Mouse (Mus musculus): ENCODE measurements around the gene Khdc1b.
"Not testable (repeated sequence)": the region's sequence is repeated elsewhere in the genome, so short reads cannot be mapped to it uniquely, and the experiment has no call there.

Khdc1b gene

DNA sequence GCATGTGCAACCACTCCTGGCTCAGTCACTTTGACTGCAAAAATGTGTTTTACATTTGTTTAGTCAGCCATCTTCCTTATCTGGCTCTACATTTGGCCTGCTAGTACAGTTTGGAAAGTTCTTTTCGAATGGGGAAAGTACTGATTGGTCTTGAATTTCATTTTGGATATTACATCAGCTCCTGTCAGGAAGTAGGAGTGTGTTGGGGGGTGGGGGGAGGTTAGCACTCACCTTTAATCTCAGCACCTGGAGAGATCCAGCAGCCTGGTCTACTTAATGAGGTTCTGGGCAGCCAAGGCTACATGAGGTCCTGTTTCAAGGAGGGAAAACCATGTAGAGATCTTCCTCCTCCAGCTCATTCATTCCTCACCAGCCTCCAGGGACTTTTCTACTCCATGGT, at the start of gene Khdc1b:
Gene Khdc1b (plus strand): TSS at position 301 of the 400 bp plus-strand sequence.
- DNase-seq, result no peak

DNA sequence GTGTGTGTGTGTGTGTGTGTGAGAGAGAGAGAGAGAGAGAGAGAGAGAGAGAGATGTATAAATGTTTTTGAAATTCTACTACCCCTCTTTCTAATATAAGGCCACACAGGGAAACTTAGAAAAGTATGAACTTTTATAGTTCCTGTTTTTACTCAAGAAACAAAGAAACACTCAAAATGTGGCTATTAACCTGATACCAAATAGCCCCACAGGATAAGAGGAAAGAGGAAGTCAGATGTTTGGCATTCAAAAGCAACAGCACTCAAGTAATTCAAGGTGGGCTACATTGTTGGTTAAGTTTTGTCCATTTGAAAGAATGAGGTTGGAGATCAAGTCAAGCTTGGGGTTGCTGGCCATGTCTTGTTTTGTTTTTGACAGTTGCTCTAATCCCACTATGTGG, 47.5 kb upstream of the Khdc1b start:
- DNase-seq, result no peak

DNA sequence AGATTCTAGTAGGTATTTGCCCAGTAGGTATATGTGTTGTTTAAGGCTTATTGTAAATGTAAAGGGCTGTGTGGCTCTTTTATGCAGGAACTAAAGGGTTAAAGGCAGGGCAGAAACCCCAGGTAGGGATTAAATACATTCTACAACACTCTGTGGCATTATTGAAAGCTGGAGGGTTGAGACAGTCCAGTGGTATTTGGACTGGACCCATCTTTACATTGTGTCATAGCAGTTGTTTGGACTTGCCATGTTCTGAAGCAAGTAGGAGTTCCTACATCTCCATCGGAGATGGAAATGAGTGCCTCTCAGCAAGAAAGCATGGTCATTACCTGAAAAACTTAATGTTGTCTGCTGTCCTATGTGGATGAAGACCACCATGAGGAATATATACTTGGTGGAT, 42.6 kb upstream of the Khdc1b start:
- DNase-seq, result no peak

DNA sequence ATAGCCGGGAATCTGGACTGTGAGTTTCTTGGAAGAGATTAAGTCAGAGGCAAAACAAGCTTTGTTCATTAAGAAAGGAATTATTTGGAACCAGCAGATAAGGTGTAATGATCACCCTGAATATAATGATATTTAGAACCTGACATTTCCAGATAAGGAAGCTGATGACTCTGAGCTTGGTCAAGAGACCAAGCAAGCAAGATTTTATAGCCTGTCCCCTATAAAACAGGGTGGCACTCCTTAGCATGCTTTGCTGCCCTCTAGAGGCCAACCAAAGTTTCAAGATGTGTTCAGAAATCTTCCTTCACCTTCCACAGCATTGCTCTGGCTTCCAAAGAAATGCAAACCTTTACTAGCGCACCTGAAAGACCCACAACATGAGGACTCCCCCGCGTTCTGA, 39.1 kb upstream of the Khdc1b start:
- peak; percentile 23 for DNase-seq

DNA sequence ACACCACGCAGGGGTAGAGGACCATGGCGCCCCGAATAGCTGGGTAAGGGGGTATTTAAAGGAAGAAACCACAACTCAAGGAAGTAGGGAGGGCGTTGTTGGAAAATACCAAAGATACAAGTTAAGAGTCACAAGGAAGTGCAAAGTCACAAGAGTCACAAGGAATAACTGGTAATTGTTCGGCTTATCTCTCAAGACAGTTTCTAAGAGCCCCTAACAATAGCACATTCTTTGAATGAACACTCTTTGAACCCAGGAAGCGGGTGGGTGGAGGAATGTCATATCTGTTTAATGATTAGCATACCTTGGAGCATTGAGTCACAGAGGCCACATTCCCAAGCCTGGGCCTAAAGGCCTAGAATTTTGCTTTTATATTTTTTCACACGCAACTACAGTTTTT, 38.6 kb upstream of the Khdc1b start:
- not testable (repeated sequence) for DNase-seq

DNA sequence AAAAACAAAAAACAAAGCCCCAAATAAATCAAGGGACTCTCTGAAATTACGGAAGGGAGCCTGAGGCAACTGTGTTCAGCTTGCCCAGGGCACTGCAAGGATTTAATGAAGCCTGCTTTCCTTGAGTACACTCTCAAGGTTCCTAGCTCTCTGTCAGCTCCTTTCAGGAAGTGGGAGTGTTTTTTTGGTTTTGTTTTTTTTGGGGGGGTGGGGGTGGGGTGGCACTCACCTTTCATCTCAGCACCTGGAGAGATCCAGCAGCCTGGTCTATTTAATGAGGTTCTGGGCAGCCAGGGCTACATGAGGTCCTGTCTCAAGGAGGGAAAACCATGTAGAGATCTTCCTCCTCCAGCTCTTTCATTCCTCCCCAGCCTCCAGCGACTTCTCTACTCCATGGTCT, 34.0 kb upstream of the Khdc1b start, which contains the start of gene Khdc1a:
Gene Khdc1a (plus strand): TSS at position 301 of the 400 bp plus-strand sequence.
- DNase-seq, result no peak

DNA sequence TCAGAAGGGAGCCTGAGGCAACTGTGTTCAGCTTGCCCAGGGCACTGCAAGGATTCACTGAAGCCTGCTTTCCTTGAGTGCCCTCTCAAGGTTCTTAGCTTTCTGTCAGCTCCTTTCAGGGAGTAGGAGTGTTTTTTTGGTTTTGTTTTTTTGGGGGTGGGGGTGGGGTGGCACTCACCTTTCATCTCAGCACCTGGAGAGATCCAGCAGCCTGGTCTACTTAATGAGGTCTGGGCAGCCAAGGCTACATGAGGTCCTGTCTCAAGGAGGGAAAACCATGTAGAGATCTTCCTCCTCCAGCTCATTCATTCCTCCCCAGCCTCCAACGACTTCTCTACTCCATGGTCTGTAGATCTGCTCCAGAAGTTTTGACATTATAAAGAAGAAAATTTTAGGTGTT, 15.3 kb upstream of the Khdc1b start, which contains the start of gene Khdc1c:
Gene Khdc1c (plus strand): TSS at position 301 of the 400 bp plus-strand sequence.
- not testable (repeated sequence) for DNase-seq

DNA sequence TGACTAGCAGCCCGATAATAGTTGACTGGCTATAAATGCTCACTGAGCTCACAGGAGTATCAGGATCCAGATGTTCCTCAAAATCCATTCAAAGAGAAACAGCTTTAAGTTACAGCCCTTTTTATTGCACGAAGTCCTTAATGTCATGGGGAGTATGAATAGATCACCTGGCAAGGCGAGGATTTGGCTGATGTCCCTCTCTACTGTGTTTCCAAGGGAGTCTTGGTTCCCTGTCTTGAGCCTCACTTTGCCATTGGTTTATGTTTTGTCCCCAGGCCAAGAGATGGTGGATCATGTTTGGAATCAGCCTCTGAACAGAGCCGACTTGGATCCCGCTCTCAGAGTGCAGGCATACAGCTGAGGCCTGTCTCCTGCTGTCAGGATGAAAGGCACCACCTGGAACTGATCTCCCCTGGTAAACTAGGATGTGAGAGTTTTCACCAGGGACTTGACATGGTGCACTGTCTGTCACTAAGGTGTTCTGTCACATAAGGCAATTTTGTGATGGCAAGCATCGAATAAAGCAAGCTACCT, 7.8 kb downstream of the Khdc1b start:
- DNase-seq, result no peak

DNA sequence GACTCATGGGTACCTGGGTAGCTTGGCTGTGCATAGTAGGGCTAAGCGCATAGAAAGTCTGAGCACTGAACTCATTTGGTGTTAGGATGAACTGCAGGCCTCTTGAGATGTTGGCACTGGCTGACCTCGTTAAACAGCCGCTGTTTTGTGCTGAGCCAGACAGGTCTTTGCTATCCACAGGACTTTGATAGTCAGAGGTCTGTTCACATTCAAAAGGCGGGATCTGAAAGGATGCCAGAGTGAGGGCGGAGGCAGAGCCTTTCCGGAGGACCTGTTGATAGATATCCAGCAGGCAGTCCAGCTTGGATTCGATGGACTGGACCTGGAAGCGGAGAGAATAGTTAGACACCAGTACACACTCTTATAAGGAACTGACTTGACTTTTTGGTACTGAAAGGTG, 19.4 kb downstream of the Khdc1b start:
- no peak for DNase-seq

DNA sequence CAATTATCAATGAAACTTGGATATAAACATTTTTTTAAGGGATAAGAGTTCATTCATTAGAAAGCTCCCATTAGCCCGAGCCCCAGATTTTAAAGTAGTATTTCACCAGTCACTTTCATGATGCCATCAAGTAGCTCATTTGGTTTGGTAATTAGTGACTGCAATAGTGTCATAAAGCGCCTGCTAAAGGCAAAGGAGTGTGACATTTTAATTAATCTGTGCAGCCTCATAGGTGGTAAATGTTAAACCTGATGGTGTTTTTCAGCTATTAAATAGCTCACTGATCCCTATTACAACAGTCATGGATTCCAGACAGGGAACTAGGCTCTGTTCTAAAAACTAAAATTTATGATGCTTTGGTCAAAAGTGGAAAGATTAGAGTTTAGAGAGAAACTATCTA, 23.9 kb downstream of the Khdc1b start:
- no peak for DNase-seq

DNA sequence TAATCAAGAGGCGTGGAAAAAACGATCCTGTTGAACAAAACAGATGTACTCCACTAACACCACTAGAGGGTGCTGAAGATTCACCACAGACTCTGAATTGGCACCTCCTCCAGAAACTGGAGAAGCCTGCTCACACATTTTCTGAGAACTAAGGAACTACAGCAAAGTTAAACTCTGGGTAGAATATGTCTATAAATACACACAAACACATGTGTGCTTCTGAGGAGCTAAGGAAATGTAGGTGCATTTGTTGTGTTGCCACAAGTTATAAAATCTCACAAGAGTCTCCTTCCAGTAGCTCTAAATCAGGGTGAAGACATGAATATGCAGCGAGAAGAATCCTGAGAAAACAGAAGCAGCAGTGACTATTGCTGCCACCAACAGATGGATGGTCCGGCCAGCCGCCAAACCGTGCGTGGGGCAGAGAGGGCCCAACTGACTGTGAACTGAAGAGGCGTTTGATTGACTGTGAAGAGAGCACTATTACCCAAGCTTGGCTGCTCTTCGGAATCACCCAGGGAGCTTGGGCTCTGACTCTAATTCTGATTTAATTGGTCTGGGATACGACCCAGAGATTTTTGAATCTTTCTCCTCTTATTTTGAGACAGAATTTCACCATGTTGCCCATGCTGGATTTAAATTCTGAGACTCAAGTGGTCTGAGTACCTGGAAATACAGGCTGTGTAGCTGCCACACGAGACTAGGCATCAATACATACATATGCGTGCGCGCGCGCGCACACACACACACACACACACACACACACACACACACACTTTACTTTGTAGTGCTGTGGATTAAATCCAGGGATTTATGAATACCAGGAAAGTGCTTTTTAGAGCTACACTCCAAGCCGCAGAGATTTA, 28.2 kb downstream of the Khdc1b start:
- peak; percentile 67 for DNase-seq

DNA sequence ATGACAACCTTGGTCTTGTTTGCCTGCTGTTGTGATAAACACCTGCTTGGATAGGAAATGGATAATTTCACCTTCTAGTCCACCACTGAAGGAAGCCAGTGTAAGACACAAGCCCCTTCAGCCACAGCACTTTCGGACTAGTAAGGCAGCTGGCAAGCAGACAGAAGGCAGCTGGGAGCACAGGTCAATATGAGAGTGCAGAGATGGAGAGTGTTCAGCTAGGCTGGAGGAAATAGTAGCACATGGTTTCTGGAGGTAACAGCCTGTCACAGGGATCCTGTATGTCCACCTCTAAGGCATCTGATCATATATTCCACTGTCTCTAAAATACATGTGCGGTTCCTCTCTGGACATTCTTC, 28.8 kb downstream of the Khdc1b start:
- no peak for DNase-seq

DNA sequence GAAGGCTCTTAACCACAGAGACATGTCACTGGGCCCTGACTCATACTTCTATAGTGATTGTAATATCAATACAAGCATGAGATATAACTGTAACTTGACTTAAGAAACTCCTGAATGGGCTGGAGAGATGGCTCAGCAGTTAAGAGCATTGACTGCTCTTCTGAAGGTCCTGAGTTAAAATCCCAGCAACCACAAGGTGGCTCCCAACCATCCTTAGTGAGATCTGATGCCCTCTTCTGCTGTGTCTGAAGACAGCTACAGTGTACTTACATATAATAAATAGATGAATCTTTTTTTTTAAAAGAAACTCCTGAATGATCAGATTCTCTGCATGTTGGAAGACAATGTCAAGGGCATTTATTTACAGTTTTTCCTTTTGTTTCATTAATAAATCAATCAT, 36.0 kb downstream of the Khdc1b start:
- no peak for DNase-seq

DNA sequence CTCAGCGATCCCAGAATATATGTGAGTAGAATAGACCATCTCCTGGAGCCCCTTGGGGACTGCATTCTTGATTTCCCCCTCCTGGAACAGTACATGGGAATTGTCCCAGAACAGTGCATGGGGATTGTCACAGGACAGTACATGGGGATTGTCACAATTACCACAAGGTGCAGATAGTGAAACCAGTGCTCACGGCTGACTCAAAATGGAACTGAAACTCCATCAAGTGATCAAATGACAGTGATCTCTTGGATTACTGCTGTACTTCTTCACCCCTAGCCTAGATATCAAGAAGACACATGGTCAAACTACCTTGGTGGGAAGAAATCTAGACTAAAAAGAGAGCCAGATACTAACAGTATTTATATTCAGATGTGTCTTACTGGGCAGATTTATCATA, 42.3 kb downstream of the Khdc1b start:
- no peak for DNase-seq

DNA sequence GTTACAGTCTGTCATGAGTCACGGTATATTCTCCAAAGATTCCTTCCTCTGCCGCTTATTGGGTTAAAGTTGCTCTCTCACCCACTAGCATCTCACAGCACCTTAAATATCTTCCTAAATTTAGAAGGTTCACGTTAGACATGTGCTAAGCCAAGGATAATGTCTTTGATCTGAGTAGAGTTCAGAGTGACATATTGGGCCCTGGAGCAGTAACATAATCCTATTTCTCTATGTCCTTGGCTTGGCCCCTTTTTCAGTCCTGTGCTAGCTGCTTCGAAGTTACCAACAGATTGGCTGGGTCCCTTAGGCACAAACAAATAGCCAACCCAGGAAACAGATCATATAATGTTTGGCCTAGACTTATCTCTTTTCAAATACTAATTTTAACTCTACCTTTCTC, 44.7 kb downstream of the Khdc1b start:
- no peak for DNase-seq

DNA sequence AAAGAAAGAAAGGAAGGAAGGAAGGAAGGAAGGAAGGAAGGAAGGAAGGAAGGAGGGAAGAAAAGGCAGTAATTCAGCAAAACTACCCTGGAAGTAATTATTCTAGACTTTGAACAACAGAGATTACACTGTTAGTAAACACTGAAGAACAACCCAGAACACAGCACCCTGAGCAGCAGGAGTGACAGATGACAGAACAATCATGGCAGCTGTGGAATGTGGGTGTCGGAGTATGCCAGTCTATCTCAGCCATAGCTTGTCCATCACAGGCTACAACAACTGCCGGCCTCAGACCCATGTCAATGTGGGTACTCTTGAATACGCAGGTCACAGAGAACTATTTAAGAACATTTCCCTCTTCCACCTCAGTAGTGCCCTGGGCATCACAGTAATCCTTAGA, 48.3 kb downstream of the Khdc1b start:
- no peak for DNase-seq

DNA sequence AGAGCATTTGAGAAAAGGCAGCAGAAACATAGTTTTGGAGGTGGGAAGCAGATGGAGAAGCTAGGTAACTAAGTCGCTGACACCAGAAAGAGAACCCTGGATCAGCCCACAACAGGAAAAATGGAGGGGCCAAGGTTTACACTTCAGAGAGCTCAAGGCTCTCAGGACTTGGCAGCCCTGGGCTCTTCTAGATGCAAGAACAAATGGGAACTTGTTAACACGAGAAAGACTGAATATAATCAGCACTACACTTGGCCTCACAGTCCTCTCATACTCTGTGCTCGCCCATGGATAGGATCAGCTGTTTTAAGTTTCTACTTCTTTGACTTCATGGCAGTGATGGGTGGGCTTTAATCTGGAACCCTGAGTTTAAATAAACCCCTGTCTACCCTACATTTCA, 51.5 kb downstream of the Khdc1b start:
- DNase-seq, result no peak
